Mouse (Mus musculus): ENCODE measurements around the gene Tigd3.

DNA sequence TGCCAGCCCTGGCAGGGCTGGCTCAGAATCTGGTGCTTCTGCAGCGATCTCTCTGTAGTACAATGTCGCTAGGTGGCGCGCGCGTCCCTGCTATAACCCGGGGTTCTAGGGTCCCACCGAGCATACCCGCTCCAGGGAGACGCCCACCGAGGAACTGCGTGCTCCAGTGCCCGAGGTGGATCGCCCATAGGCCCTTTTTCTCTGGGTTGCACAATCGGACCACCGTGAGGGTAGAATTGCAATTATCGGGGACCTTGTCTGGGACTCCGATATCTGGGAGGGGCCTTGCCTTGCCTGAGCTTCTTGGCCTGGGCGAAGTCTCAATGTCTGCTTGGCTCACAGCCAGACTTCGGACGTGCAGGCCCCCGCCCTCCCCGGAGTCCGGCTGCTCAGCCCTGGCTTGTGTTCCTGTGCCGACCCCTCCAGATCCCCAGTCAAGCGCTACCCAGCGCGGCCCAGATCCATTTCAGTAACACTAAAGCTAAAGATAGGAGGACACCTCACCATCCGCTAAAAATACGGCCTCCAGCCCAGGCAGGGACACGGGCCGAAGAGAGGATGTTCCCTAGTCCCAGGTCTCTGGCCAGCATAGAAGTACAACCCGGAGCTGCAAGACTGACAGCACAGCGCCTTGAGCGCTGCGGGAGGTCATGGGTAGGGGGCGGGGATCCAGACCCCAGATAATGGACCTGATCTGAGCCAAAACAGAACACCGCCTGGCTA is 30.2 kb upstream of the Tigd3 start:
- TF ChIP-seq CTCF (IDR thresholded peaks at IDR 0.05; ENCODE audit: low read depth) (peak; percentile 83), EP300 (IDR thresholded peaks at IDR 0.05; ENCODE audit: low read depth) (0 out of 2 replicates have a peak, but pooled peaks have one; percentile 25)
